Mouse (Mus musculus) hindbrain, embryonic 10.5 days (tissue): Measurements from ENCODE around the gene Cadm2. TPM values are rescaled to one million over a fixed set of nuclear protein-coding genes. Genes with fewer than 3 reads are reported as not detected.

Source experiments
- DNase-seq: peaks from one replicate; pipeline ENCODE4 v3.0.0-alpha.2; 2017; ENCODE audit warnings: low spot score
- H3K27ac ChIP-seq: fragments of 300-500 bp; sonication (generic); 2 replicates; pipeline ENCODE4 v1.5.1; 2016; ENCODE audit warnings: mild to moderate bottlenecking, moderate library complexity
- H3K27me3 ChIP-seq: fragments of 300-500 bp; sonication (generic); 2 replicates; pipeline ENCODE4 v1.6.1; 2016; ENCODE audit warnings: mild to moderate bottlenecking; ENCODE audit not compliant: poor library complexity, insufficient read depth, severe bottlenecking
- H3K36me3 ChIP-seq: fragments of 300-500 bp; sonication (generic); 2 replicates; pipeline ENCODE4 v1.6.1; 2016; ENCODE audit warnings: mild to moderate bottlenecking, moderate library complexity
- H3K4me1 ChIP-seq: fragments of 300-500 bp; sonication (generic); replicated peaks from 2 replicates; pipeline ENCODE4 v1.6.1; 2016; ENCODE audit warnings: mild to moderate bottlenecking
- H3K4me3 ChIP-seq: fragments of 300-500 bp; sonication (generic); 2 replicates; pipeline ENCODE4 v1.5.1; 2016; ENCODE audit warnings: mild to moderate bottlenecking, moderate library complexity
- H3K9me3 ChIP-seq: fragments of 300-500 bp; sonication (generic); 2 replicates; pipeline ENCODE4 v1.6.1; 2016; ENCODE audit warnings: mild to moderate bottlenecking, moderate library complexity
- WGBS: fragments of 180-500 bp; shearing (Covaris S2); methylation state at CpG from one replicate; pipeline ENCODE4 v1.1.7; 2016; 5-methylcytosine and 5-hydroxymethylcytosine counted together
- polyA plus RNA-seq: library from polyadenylated mRNA; unstranded; fragments of >200 nt; fragmentation: Nextera tagmentation; extraction: Ambion mirVana; gene quantifications from 2 replicates; pipeline ENCODE4 v1.2.1, GENCODE M21; 2016

The Cadm2 gene
- polyA plus RNA-seq, 1 experiment from 2014 or later, result 4.8 TPM

DNA sequence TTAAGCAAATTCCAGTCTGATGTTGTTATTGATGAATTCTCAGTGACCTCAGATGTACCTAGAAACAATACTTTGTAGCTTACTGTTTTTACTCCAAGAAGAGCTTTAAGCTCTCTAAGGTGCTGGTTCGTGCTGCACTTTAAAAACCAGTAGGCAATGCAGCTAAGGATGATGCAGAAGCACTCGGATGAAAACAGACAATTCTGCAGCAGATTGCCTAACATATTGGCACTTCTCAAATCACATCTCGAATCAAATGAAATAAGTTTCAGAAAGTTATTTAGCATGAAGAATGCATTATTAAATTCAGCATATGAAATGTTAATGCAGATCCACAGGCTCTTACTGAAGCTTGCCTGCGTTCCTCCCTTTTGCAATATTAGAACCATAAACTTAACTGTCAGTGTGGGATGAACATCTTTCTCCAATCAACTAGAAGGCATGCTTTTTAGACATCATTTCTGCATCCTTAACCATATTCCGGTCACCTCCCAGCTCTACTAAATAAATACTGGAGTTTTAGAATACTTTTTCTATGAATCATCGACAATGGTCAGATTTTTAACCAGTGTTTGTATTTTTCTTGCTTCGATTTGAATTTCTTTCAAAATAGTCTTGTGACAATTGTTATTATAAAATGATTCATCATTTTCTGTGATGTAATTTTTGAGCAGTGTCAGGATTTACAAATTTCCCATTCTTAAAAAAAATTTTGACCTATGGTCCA lies 544.4 kb downstream of the Cadm2 start:
- Histone ChIP-seq H3K9me3 (no peaks in the 10 kb centered on the region), H3K4me3 (no peak overlapping the region), H3K4me1 (no peaks in the 10 kb centered on the region), H3K36me3 (no peaks in the 10 kb centered on the region), H3K27me3 (no peaks in the 10 kb centered on the region), H3K27ac (no peak overlapping the region)
- no peak for DNase-seq
- WGBS, result 89% methylated on average over 7 of the region's 7 CpGs

GRCm38 (mm10) chr16:67068461-67068860 lies 552.2 kb downstream of the Cadm2 start:
- DNase-seq, result no peak
- whole genome bisulfite sequencing, result 55% methylated on average over 1 of the region's 1 CpGs

GRCm38 (mm10) chr16:67030918-67031317 lies 589.8 kb downstream of the Cadm2 start:
- Histone ChIP-seq H3K4me3 (no peak overlapping the region), H3K36me3 (no peaks in the 10 kb centered on the region), H3K4me1 (no peaks in the 10 kb centered on the region), H3K9me3 (no peaks in the 10 kb centered on the region), H3K27me3 (no peaks in the 10 kb centered on the region), H3K27ac (no peak overlapping the region)
- WGBS, result 91% methylated on average over 5 of the region's 5 CpGs
- DNase-seq, result no peak

More at GRCm38 (mm10) chr16:67068461-67068860, 552.2 kb downstream of the Cadm2 start:
- Histone ChIP-seq H3K4me1 (no peaks in the 10 kb centered on the region), H3K36me3 (no peaks in the 10 kb centered on the region), H3K27me3 (no peaks in the 10 kb centered on the region), H3K4me3 (no peak overlapping the region), H3K9me3 (no peaks in the 10 kb centered on the region), H3K27ac (no peak overlapping the region)

DNA sequence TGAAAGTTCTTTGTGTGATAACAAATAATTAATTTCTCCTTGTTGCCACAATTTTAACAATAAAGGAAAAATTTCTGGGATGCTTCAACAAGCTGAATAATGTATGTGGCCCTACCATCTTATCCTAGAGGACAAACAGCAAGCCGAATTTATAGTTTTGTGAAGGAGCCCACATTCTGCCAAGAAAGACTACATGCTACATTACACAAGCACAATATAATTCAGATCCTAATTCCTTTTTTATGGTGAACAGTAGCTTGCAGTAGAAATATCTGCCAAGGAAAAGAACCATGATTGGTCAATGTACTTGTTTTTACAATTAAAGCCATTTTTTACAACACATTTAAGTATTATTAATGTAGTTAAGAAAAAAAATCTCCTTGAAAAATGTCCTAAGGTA lies 600.9 kb downstream of the Cadm2 start:
- no peak overlapping the region for H3K4me3 ChIP-seq

GRCm38 (mm10) chr16:67017710-67018109 lies 603.0 kb downstream of the Cadm2 start:
- DNase-seq, result no peak
- Histone ChIP-seq H3K9me3 (no peaks in the 10 kb centered on the region), H3K4me3 (no peak overlapping the region), H3K27ac (no peak overlapping the region), H3K4me1 (no peaks in the 10 kb centered on the region), H3K27me3 (no peaks in the 10 kb centered on the region), H3K36me3 (no peaks in the 10 kb centered on the region)
- WGBS, result 79% methylated on average over 2 of the region's 2 CpGs

More for the DNA sequence above, 600.9 kb downstream of the Cadm2 start:
- Histone ChIP-seq H3K4me1 (no peaks in the 10 kb centered on the region), H3K27me3 (no peaks in the 10 kb centered on the region), H3K9me3 (no peaks in the 10 kb centered on the region), H3K36me3 (no peaks in the 10 kb centered on the region), H3K27ac (no peak overlapping the region)
- DNase-seq, result no peak
- WGBS, result 86% methylated on average over 1 of the region's 1 CpGs

GRCm38 (mm10) chr16:67003161-67003560 lies 617.5 kb downstream of the Cadm2 start:
- no peak for DNase-seq
- Histone ChIP-seq H3K36me3 (no peaks in the 10 kb centered on the region), H3K27ac (no peak overlapping the region), H3K27me3 (no peaks in the 10 kb centered on the region), H3K4me3 (no peak overlapping the region), H3K9me3 (no peaks in the 10 kb centered on the region), H3K4me1 (no peaks in the 10 kb centered on the region)
- WGBS, result 88% methylated on average over 3 of the region's 3 CpGs

- DNase-seq, result no peak
- H3K4me3 ChIP-seq, result no peak overlapping the region
- no peak overlapping the region for H3K27ac ChIP-seq
- no peaks in the 10 kb centered on the region for H3K9me3 ChIP-seq
- H3K27me3 ChIP-seq, result no peaks in the 10 kb centered on the region
- no peaks in the 10 kb centered on the region for H3K36me3 ChIP-seq
- no peaks in the 10 kb centered on the region for H3K4me1 ChIP-seq
- 64% methylated on average over 4 of the region's 4 CpGs for WGBS
These were observed 619.0 kb downstream of the Cadm2 start for GRCm38 (mm10) chr16:67001707-67002106.

- WGBS, result 79% methylated on average over 2 of the region's 2 CpGs
- no peak overlapping the region for H3K27ac ChIP-seq
- no peaks in the 10 kb centered on the region for H3K36me3 ChIP-seq
- no peak overlapping the region for H3K4me3 ChIP-seq
- H3K9me3 ChIP-seq, result no peaks in the 10 kb centered on the region
- H3K27me3 ChIP-seq, result no peaks in the 10 kb centered on the region
- no peak for DNase-seq
- H3K4me1 ChIP-seq, result no peaks in the 10 kb centered on the region
These were observed 623.2 kb downstream of the Cadm2 start for GRCm38 (mm10) chr16:66997461-66997860.

DNA sequence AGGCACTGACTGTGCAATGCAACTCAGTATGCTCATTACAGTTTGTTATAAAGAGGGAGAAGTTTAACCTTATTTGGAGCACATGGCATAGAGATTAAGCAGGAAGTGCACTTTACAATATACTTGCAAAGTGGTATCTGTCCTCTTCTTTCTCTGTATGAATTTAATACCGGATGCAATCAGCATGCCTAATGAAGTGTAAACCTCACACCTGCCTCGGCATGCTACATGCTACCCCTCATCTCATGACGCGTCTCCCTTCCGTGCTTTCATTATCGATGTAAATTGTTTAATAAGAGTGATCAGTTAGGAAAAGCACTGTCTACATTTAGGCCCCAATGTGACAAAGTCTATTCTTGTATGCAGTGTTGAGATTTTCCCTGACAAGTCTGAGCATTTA lies 633.0 kb downstream of the Cadm2 start:
- Histone ChIP-seq H3K9me3 (no peaks in the 10 kb centered on the region), H3K36me3 (no peaks in the 10 kb centered on the region), H3K27me3 (no peaks in the 10 kb centered on the region), H3K4me1 (no peaks in the 10 kb centered on the region), H3K4me3 (no peak overlapping the region), H3K27ac (no peak overlapping the region)
- WGBS, result 93% methylated on average over 6 of the region's 6 CpGs
- no peak for DNase-seq

DNA sequence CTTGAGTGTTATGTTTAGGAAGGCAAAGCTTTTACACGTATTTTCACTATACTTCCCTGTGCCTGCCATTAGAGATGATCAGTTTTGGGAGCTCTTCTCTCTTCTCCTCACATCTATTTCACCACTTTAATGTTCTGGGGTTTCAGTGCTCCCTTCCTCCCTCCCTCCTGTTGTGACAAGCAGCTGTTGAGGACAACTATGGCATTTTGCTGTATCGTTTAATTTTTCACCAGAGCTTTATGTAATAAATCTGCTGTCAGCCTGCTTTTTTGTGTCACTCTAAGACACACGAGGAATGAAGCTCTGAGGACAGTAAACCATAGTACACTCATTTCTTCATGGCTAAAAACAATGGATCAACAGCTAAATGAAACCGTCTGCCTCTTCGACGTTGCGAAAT lies 633.8 kb downstream of the Cadm2 start:
- no peak for DNase-seq
- no peaks in the 10 kb centered on the region for H3K4me1 ChIP-seq
- no peaks in the 10 kb centered on the region for H3K27me3 ChIP-seq
- no peaks in the 10 kb centered on the region for H3K36me3 ChIP-seq
- 83% methylated on average over 7 of the region's 7 CpGs for WGBS
- no peaks in the 10 kb centered on the region for H3K9me3 ChIP-seq
- no peak overlapping the region for H3K27ac ChIP-seq
- H3K4me3 ChIP-seq, result no peak overlapping the region

DNA sequence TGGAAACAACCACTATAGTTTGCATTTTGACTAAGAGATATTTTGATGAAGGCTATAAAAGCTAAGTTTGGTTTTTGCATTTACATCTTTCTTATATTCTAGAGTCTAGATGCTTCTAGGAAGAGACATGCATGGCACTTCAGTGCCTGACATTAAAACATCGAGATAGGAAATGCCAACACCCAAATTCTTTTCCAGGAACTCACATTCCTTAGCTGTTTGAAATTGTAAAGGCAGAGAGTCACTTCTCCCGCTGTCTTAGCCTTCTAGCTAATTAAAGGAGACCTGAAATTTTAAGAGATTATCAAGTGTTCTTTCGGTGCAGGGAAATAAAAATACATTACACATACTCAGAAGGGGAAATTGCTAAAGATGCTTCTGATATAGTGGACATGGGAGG lies 649.8 kb downstream of the Cadm2 start:
- no peak overlapping the region for H3K27ac ChIP-seq
- H3K4me1 ChIP-seq, result no peaks in the 10 kb centered on the region
- DNase-seq, result no peak
- no peaks in the 10 kb centered on the region for H3K36me3 ChIP-seq
- H3K4me3 ChIP-seq, result no peak overlapping the region
- H3K27me3 ChIP-seq, result no peaks in the 10 kb centered on the region
- no peaks in the 10 kb centered on the region for H3K9me3 ChIP-seq
- WGBS, result 65% methylated on average over 3 of the region's 3 CpGs

GRCm38 (mm10) chr16:66969520-66970144 lies 651.1 kb downstream of the Cadm2 start:
- DNase-seq, result no peak
- 80% methylated on average over 11 of the region's 11 CpGs for WGBS
- Histone ChIP-seq H3K9me3 (no peaks in the 10 kb centered on the region), H3K4me1 (no peaks in the 10 kb centered on the region), H3K27me3 (no peaks in the 10 kb centered on the region), H3K27ac (no peak overlapping the region), H3K4me3 (no peak overlapping the region), H3K36me3 (no peaks in the 10 kb centered on the region)

DNA sequence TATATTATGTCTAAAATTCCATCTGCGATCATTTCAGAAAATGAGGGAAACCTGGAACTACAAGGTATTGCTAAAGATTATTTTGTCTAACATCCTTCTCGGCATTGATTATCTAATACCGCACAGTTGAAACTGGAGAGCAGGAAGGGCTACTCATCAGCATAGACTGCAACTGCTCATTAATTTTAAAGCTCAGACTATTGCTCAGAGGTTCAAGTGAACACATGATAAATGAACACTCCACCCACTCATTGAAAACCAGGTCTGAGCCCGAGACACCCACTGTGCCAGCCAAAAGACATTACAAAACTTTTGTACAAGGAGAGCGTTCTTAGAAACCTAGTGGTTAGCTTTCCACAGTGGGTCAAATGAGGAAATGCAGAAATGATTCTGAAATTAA lies 652.4 kb downstream of the Cadm2 start:
- Histone ChIP-seq H3K36me3 (no peaks in the 10 kb centered on the region), H3K27ac (no peak overlapping the region), H3K9me3 (no peaks in the 10 kb centered on the region), H3K4me1 (no peaks in the 10 kb centered on the region), H3K4me3 (no peak overlapping the region), H3K27me3 (no peaks in the 10 kb centered on the region)
- 83% methylated on average over 5 of the region's 5 CpGs for WGBS
- DNase-seq, result no peak
